Mouse (Mus musculus): ENCODE results near the gene Erich6b.

The Erich6b gene

DNA sequence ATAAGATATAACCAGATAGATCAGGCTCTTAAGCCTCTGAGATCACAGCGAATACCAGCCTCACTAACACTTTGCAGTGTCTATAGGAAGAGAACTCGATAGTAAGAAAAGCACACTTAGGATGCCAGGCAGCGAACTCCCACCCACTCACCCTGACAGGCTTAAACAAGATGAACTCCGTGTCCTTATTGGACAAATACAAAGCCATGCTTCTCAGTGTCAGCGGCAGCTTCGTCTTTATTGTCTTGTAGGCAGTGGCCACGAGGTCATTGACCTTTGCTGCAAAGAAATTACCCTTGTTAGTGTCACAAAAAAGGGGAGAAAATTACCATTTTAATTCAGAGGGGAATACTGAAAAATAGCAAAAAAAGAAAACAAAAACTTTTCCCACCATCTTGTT is 65.7 kb downstream of the Erich6b start:
- DNase-seq (ENCODE audit: low spot score) = no peak

GRCm38 (mm10) chr14:75708986-75709385 is 66.9 kb downstream of the Erich6b start:
- no peak for DNase-seq (ENCODE audit: low spot score)

GRCm38 (mm10) chr14:75711731-75712130 is 69.7 kb downstream of the Erich6b start:
- no peak for DNase-seq (ENCODE audit: low spot score)

GRCm38 (mm10) chr14:75712687-75713086 is 70.6 kb downstream of the Erich6b start:
- DNase-seq (ENCODE audit: low spot score) = no peak

- no peak for DNase-seq (ENCODE audit: low spot score)
Measured at GRCm38 (mm10) chr14:75713661-75714060, 71.6 kb downstream of the Erich6b start.

- no peak for DNase-seq (ENCODE audit: low spot score)
Measured at GRCm38 (mm10) chr14:75716410-75716809, 74.4 kb downstream of the Erich6b start.
